ENCODE assay signal across 16 mouse cellular contexts in the genomic region with DNA sequence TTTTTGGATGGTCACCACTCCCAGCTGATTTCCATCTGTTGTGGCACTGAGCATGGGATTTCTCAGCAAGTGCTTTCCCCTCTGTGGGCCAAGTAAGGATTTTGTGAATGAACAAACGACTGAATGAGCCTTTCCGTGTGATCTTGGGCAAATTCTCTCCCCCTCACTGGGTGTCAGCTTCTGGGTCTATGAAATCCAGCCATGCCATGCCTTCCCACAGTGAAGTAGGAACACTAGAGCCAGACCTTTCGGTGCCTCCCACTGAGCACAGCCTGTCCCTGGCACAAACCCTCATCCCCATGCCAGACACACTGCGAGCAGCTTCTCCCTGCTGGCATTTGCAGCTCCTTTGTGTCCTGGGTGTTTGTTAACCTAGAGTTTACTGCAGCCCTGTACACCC.
A peak's percentile ranks its signal among the peaks of the same experiment; 100 is the strongest.
DNase-seq lines count a peak whose midpoint lies in the region.
"Had no signal": no experiment of that assay in that cellular context is flagged by ENCODE, and none has a peak within 500 bp of the region (broad histone marks: within the 10 kb centered on the region; RNA-seq: fewer than 3 reads in every experiment).

No protein-coding gene starts in this region.

- no peaks in the 10 kb centered on the region for H3K27me3 ChIP-seq in embryonic facial prominence, embryonic 10.5 days (replicated peaks; ENCODE audit: low read depth, poor library complexity, severe bottlenecking)
- H3K27me3 ChIP-seq: heart, embryonic 15.5 days; limb, embryonic 13.5 days; midbrain, embryonic 15.5 days; neural tube, embryonic 15.5 days had no signal

- H3K27ac ChIP-seq in embryonic facial prominence, embryonic 10.5 days (replicated peaks): no peak overlapping the region
- H3K27ac ChIP-seq: heart, embryonic 15.5 days; limb, embryonic 13.5 days; midbrain, embryonic 15.5 days; neural tube, embryonic 15.5 days had no signal

- peak; percentile 7 for DNase-seq in gastrocnemius, postnatal 14 days
- DNase-seq in gastrocnemius, postnatal 4 days (ENCODE audit: low spot score in 2 of 2): no peak
- DNase-seq in right cerebral cortex, postnatal 10 days (ENCODE audit: low spot score in 2 of 2): peak; percentile 46
- no peak for DNase-seq in right cerebral cortex, postnatal 14 days
- DNase-seq in fat pad, adult 2 months (ENCODE audit: extremely low read depth, low read depth, low spot score): peak; percentile 50
- DNase-seq in telencephalon, adult 2 months (ENCODE audit: low read depth, low spot score): peak; percentile 31
- no peak for DNase-seq in embryonic facial prominence, embryonic 10.5 days (ENCODE audit: low spot score)
- no peak for DNase-seq in kidney, postnatal 4 days
- DNase-seq: adrenal gland, adult 8-10 months; kidney, postnatal 25 days; lung, embryonic 14.5 days; spleen, adult 18-20 months had no signal

- intact Hi-C loops in gastrocnemius, postnatal 14 days (cut with DNase I; ENCODE audit: low total_unique reads): no loop called here

- WGBS in embryonic facial prominence, embryonic 10.5 days: 81% methylated on average over 4 of the region's 4 CpGs

- no peaks in the 10 kb centered on the region for H3K36me3 ChIP-seq in embryonic facial prominence, embryonic 10.5 days (replicated peaks)
- H3K36me3 ChIP-seq: heart, embryonic 15.5 days; limb, embryonic 13.5 days; midbrain, embryonic 15.5 days; neural tube, embryonic 15.5 days had no signal

- H3K4me3 ChIP-seq in embryonic facial prominence, embryonic 10.5 days: no peak overlapping the region
- H3K4me3 ChIP-seq: heart, embryonic 15.5 days; limb, embryonic 13.5 days; midbrain, embryonic 15.5 days; neural tube, embryonic 15.5 days had no signal

- peaks cover 14% of the 10 kb centered on the region; the same call in 1 of the 2 replicates for H3K4me1 ChIP-seq in embryonic facial prominence, embryonic 10.5 days
- H3K4me1 ChIP-seq: midbrain, embryonic 15.5 days; neural tube, embryonic 15.5 days had no signal

- H3K9me3 ChIP-seq in embryonic facial prominence, embryonic 10.5 days: no peaks in the 10 kb centered on the region
- H3K9me3 ChIP-seq: heart, embryonic 15.5 days; limb, embryonic 13.5 days; midbrain, embryonic 15.5 days; neural tube, embryonic 15.5 days had no signal

Comparison
In these comparisons a context has a peak if more than half of its experiments do, and no peak if none do; other contexts are left out.
1. DNase-seq: peak in gastrocnemius, postnatal 14 days (single experiment), right cerebral cortex, postnatal 10 days (2 of 2), fat pad, adult 2 months (single experiment) and telencephalon, adult 2 months (single experiment); none in gastrocnemius, postnatal 4 days (0 of 2), right cerebral cortex, postnatal 14 days (single experiment), embryonic facial prominence, embryonic 10.5 days (single experiment) and kidney, postnatal 4 days (0 of 2).